Mouse (Mus musculus): ENCODE measurements around the gene Capns1. TPM values are rescaled to one million over a fixed set of nuclear protein-coding genes. Genes with fewer than 3 reads are reported as not detected.
"Not testable (repeated sequence)": the region's sequence is repeated elsewhere in the genome, so short reads cannot be mapped to it uniquely, and the experiment has no call there.

The Capns1 gene
- polyA plus RNA-seq, 1 experiment from 2014 or later, result 83.1 TPM

GRCm38 (mm10) chr7:30188344-30189115 lies 10.1 kb downstream of the Capns1 start:
- Histone ChIP-seq H3K27me3 (ENCODE audit: control insufficient read depth, insufficient read depth, low read length) (no peaks in the 10 kb centered on the region), H3K4me3 (ENCODE audit: low read length) (no peak overlapping the region), H3K27ac (ENCODE audit: low read depth, low read length) (no peak overlapping the region), H3K4me2 (replicated peaks; ENCODE audit: low read depth, low read length) (no peak overlapping the region), H3K36me3 (ENCODE audit: control insufficient read depth, insufficient read depth, low read length) (peaks cover 62% of the 10 kb centered on the region), H3K4me1 (ENCODE audit: control insufficient read depth, insufficient read depth, low read length) (peaks cover 10% of the 10 kb centered on the region), H3K9ac (ENCODE audit: low read depth, low read length) (no peak overlapping the region), H3K9me3 (ENCODE audit: control insufficient read depth, low read length) (no peaks in the 10 kb centered on the region)
- ATAC-seq (ENCODE audit: low FRiP score, low TSS enrichment), result no peak
- 71% methylated on average over 12 of the region's 12 CpGs for WGBS

GRCm38 (mm10) chr7:30184641-30185348 lies 13.8 kb downstream of the Capns1 start:
- no peaks in the 10 kb centered on the region for H3K9me3 ChIP-seq (ENCODE audit: control insufficient read depth, low read length)
- no peak overlapping the region for H3K27ac ChIP-seq (ENCODE audit: low read depth, low read length)
- no peak overlapping the region for H3K4me2 ChIP-seq (replicated peaks; ENCODE audit: low read depth, low read length)
- H3K27me3 ChIP-seq (ENCODE audit: control insufficient read depth, insufficient read depth, low read length), result no peaks in the 10 kb centered on the region
- no peak overlapping the region for H3K4me3 ChIP-seq (ENCODE audit: low read length)
- H3K9ac ChIP-seq (ENCODE audit: low read depth, low read length), result no peak overlapping the region
- peaks cover 39% of the 10 kb centered on the region for H3K36me3 ChIP-seq (ENCODE audit: control insufficient read depth, insufficient read depth, low read length)
- H3K4me1 ChIP-seq (ENCODE audit: control insufficient read depth, insufficient read depth, low read length), result no peaks in the 10 kb centered on the region; the same call in 1 of the 2 replicates
- WGBS, result 73% methylated on average over 13 of the region's 13 CpGs
- no peak for ATAC-seq (ENCODE audit: low FRiP score, low TSS enrichment)

DNA sequence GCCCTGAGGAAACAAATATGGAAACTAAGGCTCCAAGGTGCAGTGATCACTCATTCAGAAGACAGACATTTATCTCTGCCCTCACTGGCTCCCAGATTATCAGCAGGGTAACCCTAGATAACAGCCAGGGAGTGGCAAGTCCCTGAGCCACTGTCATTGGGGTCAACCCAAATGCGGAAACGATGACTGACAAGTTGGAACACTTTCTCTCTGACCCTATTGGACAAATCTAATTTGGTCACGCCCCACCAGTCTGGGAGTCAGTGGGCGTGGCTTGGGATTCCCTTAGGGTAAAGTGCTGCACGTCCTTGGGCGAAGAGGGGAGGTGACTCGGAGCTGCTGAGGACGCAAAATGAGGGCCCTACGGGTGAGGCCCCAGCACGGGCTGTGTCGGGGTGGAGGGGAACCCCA lies 14.7 kb downstream of the Capns1 start, which contains the start of gene Cox7a1:
Cox7a1 (plus strand) TSS at position 266 of the 411 bp plus-strand sequence.
- ATAC-seq (ENCODE audit: low FRiP score, low TSS enrichment), result peak; percentile 58
- peak within 1 kb of the TSS; percentile 32; the same call in 1 of the 2 replicates for H3K9ac ChIP-seq (ENCODE audit: low read depth, low read length)
- H3K4me2 ChIP-seq (replicated peaks; ENCODE audit: low read depth, low read length), result peak within 1 kb of the TSS; percentile 30
- WGBS, result 3% methylated on average over 11 of the region's 11 CpGs
- no peaks in the 10 kb centered on the region for H3K27me3 ChIP-seq (ENCODE audit: control insufficient read depth, insufficient read depth, low read length)
- peaks cover 35% of the 10 kb centered on the region for H3K36me3 ChIP-seq (ENCODE audit: control insufficient read depth, insufficient read depth, low read length)
- no peak within 1 kb of the TSS for H3K27ac ChIP-seq (ENCODE audit: low read depth, low read length)
- no peaks in the 10 kb centered on the region; the same call in 1 of the 2 replicates for H3K4me1 ChIP-seq (ENCODE audit: control insufficient read depth, insufficient read depth, low read length)
- H3K9me3 ChIP-seq (ENCODE audit: control insufficient read depth, low read length), result no peaks in the 10 kb centered on the region
- peak within 1 kb of the TSS; percentile 3; the same call in 1 of the 2 replicates for H3K4me3 ChIP-seq (ENCODE audit: low read length)

DNA sequence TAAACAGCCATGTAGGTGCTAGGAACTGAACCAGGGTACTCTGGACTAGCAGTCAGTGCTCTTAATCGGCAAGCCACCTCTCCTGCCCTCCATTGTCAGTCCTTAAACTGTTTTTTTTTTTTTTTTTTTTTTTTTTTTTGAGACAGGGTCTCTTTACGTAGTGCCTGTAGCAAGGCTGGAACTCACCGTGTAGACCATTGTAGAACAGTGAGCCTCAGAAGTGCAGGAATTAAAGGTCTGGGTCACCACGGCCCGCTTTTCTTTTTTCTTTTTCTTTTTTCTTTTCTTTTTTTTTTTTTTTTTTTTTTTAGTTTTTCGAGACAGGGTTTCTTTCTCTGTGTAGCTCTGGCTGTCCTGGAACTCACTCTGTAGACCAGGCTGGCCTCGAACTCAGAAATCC lies 15.4 kb downstream of the Capns1 start:
- H3K27me3 ChIP-seq (ENCODE audit: control insufficient read depth, insufficient read depth, low read length); H3K4me3 ChIP-seq (ENCODE audit: low read length); H3K27ac ChIP-seq (ENCODE audit: low read depth, low read length); H3K9me3 ChIP-seq (ENCODE audit: control insufficient read depth, low read length); H3K9ac ChIP-seq (ENCODE audit: low read depth, low read length); H3K4me1 ChIP-seq (ENCODE audit: control insufficient read depth, insufficient read depth, low read length); H3K4me2 ChIP-seq (replicated peaks; ENCODE audit: low read depth, low read length); ATAC-seq (ENCODE audit: low FRiP score, low TSS enrichment): not testable (repeated sequence)
- WGBS, result 81% methylated on average over 7 of the region's 7 CpGs
- peaks cover 35% of the 10 kb centered on the region for H3K36me3 ChIP-seq (ENCODE audit: control insufficient read depth, insufficient read depth, low read length)

DNA sequence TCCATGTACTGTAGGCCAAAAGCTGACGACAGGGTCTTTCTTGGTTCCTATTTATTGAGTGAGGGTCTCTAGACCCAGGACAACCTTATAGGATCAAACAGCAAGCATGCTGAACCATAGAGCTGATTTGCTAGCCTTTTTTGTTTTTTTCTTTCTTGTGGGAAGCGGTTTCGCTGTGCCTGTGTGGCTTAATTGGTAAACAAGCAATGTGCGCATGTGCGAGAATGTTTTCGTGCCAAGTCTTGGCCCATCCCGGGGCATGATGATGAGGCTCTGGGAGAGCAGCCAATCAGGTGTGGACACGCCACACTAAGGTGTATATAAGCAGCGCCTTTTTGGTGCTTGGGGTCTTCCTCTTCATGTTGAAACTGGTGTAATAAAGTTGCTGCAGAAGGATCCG lies 16.7 kb downstream of the Capns1 start:
- not testable (repeated sequence) for H3K9me3 ChIP-seq (ENCODE audit: control insufficient read depth, low read length); H3K27ac ChIP-seq (ENCODE audit: low read depth, low read length); H3K4me2 ChIP-seq (replicated peaks; ENCODE audit: low read depth, low read length); H3K4me3 ChIP-seq (ENCODE audit: low read length); H3K9ac ChIP-seq (ENCODE audit: low read depth, low read length); H3K4me1 ChIP-seq (ENCODE audit: control insufficient read depth, insufficient read depth, low read length); ATAC-seq (ENCODE audit: low FRiP score, low TSS enrichment); H3K27me3 ChIP-seq (ENCODE audit: control insufficient read depth, insufficient read depth, low read length)
- peaks cover 29% of the 10 kb centered on the region for H3K36me3 ChIP-seq (ENCODE audit: control insufficient read depth, insufficient read depth, low read length)
- 92% methylated on average over 10 of the region's 10 CpGs for WGBS

DNA sequence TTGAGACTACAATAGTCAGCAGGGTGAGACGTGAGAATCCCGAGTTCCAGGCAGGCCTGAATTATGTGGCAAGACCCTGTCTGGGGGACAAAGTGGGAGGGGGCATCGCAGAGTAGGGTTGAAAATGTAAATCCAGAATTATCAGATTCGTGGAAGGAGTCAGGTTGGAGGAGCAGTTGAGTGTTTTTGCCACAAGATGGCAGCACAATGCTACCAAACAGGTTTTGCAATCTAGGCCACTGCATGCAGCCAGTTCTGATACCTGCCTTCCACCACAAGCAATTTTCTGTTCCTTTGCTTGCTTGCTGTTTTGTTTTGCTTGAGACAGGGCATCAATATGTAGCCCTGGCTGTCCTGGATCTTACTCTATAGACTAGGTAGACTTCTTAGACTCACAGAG lies 17.3 kb downstream of the Capns1 start:
- no peak; the same call in 1 of the 2 replicates for ATAC-seq (ENCODE audit: low FRiP score, low TSS enrichment)
- H3K4me3 ChIP-seq (ENCODE audit: low read length), result no peak overlapping the region
- H3K36me3 ChIP-seq (ENCODE audit: control insufficient read depth, insufficient read depth, low read length), result peaks cover 23% of the 10 kb centered on the region

GRCm38 (mm10) chr7:30178256-30178655 lies 20.4 kb downstream of the Capns1 start:
- 85% methylated on average over 11 of the region's 11 CpGs for WGBS
- Histone ChIP-seq H3K9me3 (ENCODE audit: control insufficient read depth, low read length) (no peaks in the 10 kb centered on the region), H3K27ac (ENCODE audit: low read depth, low read length) (no peak overlapping the region), H3K4me1 (ENCODE audit: control insufficient read depth, insufficient read depth, low read length) (no peaks in the 10 kb centered on the region), H3K4me2 (replicated peaks; ENCODE audit: low read depth, low read length) (no peak overlapping the region), H3K36me3 (ENCODE audit: control insufficient read depth, insufficient read depth, low read length) (peaks cover 14% of the 10 kb centered on the region), H3K27me3 (ENCODE audit: control insufficient read depth, insufficient read depth, low read length) (no peaks in the 10 kb centered on the region), H3K4me3 (ENCODE audit: low read length) (no peak overlapping the region), H3K9ac (ENCODE audit: low read depth, low read length) (no peak overlapping the region)
- no peak for ATAC-seq (ENCODE audit: low FRiP score, low TSS enrichment)

More for the DNA sequence above, 17.3 kb downstream of the Capns1 start:
- no peak overlapping the region for H3K9ac ChIP-seq (ENCODE audit: low read depth, low read length)
- no peak overlapping the region for H3K4me2 ChIP-seq (replicated peaks; ENCODE audit: low read depth, low read length)
- H3K9me3 ChIP-seq (ENCODE audit: control insufficient read depth, low read length), result no peaks in the 10 kb centered on the region
- WGBS, result 4% methylated on average over 4 of the region's 4 CpGs
- no peak overlapping the region for H3K27ac ChIP-seq (ENCODE audit: low read depth, low read length)
- H3K4me1 ChIP-seq (ENCODE audit: control insufficient read depth, insufficient read depth, low read length), result no peaks in the 10 kb centered on the region; the same call in 1 of the 2 replicates
- no peaks in the 10 kb centered on the region for H3K27me3 ChIP-seq (ENCODE audit: control insufficient read depth, insufficient read depth, low read length)

DNA sequence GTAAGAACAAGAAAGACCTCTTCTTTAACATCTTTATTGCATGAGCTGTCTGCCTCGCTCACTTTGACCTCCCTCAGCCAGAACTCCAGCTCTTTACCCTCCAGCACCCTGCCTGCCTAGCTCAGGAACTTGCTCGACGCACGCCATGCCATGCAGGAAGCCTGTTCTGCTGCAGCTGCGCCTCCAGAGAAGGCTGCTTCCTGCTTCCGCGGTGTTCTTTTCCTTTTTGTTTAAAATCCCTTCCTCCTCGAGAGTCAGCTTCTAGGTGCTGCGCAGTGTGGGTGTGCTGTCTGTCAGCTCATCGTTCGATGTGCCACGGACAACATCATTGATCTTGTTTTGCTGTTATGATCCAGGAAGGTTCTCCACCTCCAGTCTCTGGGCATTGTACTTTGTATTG lies 22.1 kb downstream of the Capns1 start:
- Histone ChIP-seq H3K4me1 (ENCODE audit: control insufficient read depth, insufficient read depth, low read length) (no peaks in the 10 kb centered on the region), H3K27ac (ENCODE audit: low read depth, low read length) (no peak overlapping the region), H3K4me2 (replicated peaks; ENCODE audit: low read depth, low read length) (no peak overlapping the region), H3K36me3 (ENCODE audit: control insufficient read depth, insufficient read depth, low read length) (peaks cover 14% of the 10 kb centered on the region), H3K9me3 (ENCODE audit: control insufficient read depth, low read length) (no peaks in the 10 kb centered on the region), H3K9ac (ENCODE audit: low read depth, low read length) (no peak overlapping the region), H3K27me3 (ENCODE audit: control insufficient read depth, insufficient read depth, low read length) (no peaks in the 10 kb centered on the region), H3K4me3 (ENCODE audit: low read length) (no peak overlapping the region)
- 87% methylated on average over 12 of the region's 12 CpGs for WGBS
- ATAC-seq (ENCODE audit: low FRiP score, low TSS enrichment), result no peak

Measured in kidney, embryonic 14.5 days (tissue).